Comparison of ENCODE assay signal across 19 mouse cellular contexts in genomic region chr5:52681111-52681510, GRCm38 (mm10).
"Had no signal": no experiment of that assay in that cellular context is flagged by ENCODE, and none has a peak within 500 bp of the region (broad histone marks: within the 10 kb centered on the region; RNA-seq: fewer than 3 reads in every experiment).

No protein-coding gene starts in this region.

- H3K27ac ChIP-seq: intestine, embryonic 15.5 days; kidney, embryonic 15.5 days; left cerebral cortex, adult 2 months; lung, embryonic 15.5 days; midbrain, embryonic 12.5 days; midbrain, embryonic 15.5 days; neural tube, embryonic 12.5 days; neural tube, embryonic 15.5 days had no signal

- ATAC-seq: intestine, embryonic 15.5 days; midbrain, embryonic 15.5 days had no signal

- H3K4me1 ChIP-seq: intestine, embryonic 15.5 days; kidney, embryonic 15.5 days; lung, embryonic 15.5 days; midbrain, embryonic 12.5 days; midbrain, embryonic 15.5 days; neural tube, embryonic 12.5 days; neural tube, embryonic 15.5 days had no signal

- H3K4me3 ChIP-seq: intestine, embryonic 15.5 days; kidney, embryonic 15.5 days; left cerebral cortex, adult 2 months; lung, embryonic 15.5 days; megakaryocyte, embryonic 14.5 days; midbrain, embryonic 12.5 days; midbrain, embryonic 15.5 days; neural tube, embryonic 12.5 days; neural tube, embryonic 15.5 days had no signal

- H3K9ac ChIP-seq: intestine, embryonic 15.5 days; kidney, embryonic 15.5 days; lung, embryonic 15.5 days; midbrain, embryonic 12.5 days; midbrain, embryonic 15.5 days; neural tube, embryonic 12.5 days; neural tube, embryonic 15.5 days had no signal

- H3K36me3 ChIP-seq: intestine, embryonic 15.5 days; kidney, embryonic 15.5 days; lung, embryonic 15.5 days; midbrain, embryonic 12.5 days; midbrain, embryonic 15.5 days; neural tube, embryonic 12.5 days; neural tube, embryonic 15.5 days had no signal

- H3K4me2 ChIP-seq: intestine, embryonic 15.5 days; kidney, embryonic 15.5 days; lung, embryonic 15.5 days; midbrain, embryonic 12.5 days; midbrain, embryonic 15.5 days; neural tube, embryonic 12.5 days; neural tube, embryonic 15.5 days had no signal

- H3K9me3 ChIP-seq: intestine, embryonic 15.5 days; kidney, embryonic 15.5 days; lung, embryonic 15.5 days; megakaryocyte, embryonic 14.5 days; midbrain, embryonic 12.5 days; midbrain, embryonic 15.5 days; neural tube, embryonic 12.5 days; neural tube, embryonic 15.5 days had no signal

- DNase-seq: kidney, adult 11 months; kidney, adult 8-10 months; kidney, postnatal 10 days; kidney, postnatal 36 days; layer of hippocampus, postnatal 36 days; lung, adult 18-20 months; lung, postnatal 10 days; lung, postnatal 36 days; thymus, adult 18-20 months; thymus, postnatal 36 days had no signal

- H3K27me3 ChIP-seq: intestine, embryonic 15.5 days; lung, embryonic 15.5 days; midbrain, embryonic 15.5 days; neural tube, embryonic 12.5 days; neural tube, embryonic 15.5 days had no signal
